Mouse (Mus musculus) liver, postnatal 0 days (tissue): ENCODE results near the gene Gm37240.

ENCODE experiments used
- CTCF ChIP-seq: sonication (generic); IDR thresholded peaks from 2 replicates; pipeline ENCODE4 v1.5.1; 2016; ENCODE audit warnings: antibody characterized with exemption, low read depth
- EP300 ChIP-seq: IDR thresholded peaks from 2 replicates; pipeline ENCODE4 v1.6.1; 2016; ENCODE audit warnings: antibody characterized with exemption, low read depth, mild to moderate bottlenecking

GRCm38 (mm10) chr3:85456983-85457382, 430.3 kb downstream of the Gm37240 start:
- TF ChIP-seq EP300 = no peak
- TF ChIP-seq CTCF = no peak
